Mouse (Mus musculus) hindbrain, embryonic 10.5 days (tissue): ENCODE measurements at regions not wholly inside any gene's neighbourhood (a gene's known extent, or its start where the extent isn't known, plus 50 kb on each side); places are given as distances from the start of the nearest gene placed in this dataset.

Experiments
- DNase-seq: peaks from one replicate; pipeline ENCODE4 v3.0.0-alpha.2; 2017; ENCODE audit warnings: low spot score
- H3K27ac ChIP-seq: fragments of 300-500 bp; sonication (generic); 2 replicates; pipeline ENCODE4 v1.5.1; 2016; ENCODE audit warnings: mild to moderate bottlenecking, moderate library complexity
- H3K27me3 ChIP-seq: fragments of 300-500 bp; sonication (generic); 2 replicates; pipeline ENCODE4 v1.6.1; 2016; ENCODE audit warnings: mild to moderate bottlenecking; ENCODE audit not compliant: poor library complexity, insufficient read depth, severe bottlenecking
- H3K36me3 ChIP-seq: fragments of 300-500 bp; sonication (generic); 2 replicates; pipeline ENCODE4 v1.6.1; 2016; ENCODE audit warnings: mild to moderate bottlenecking, moderate library complexity
- H3K4me1 ChIP-seq: fragments of 300-500 bp; sonication (generic); replicated peaks from 2 replicates; pipeline ENCODE4 v1.6.1; 2016; ENCODE audit warnings: mild to moderate bottlenecking
- H3K4me3 ChIP-seq: fragments of 300-500 bp; sonication (generic); 2 replicates; pipeline ENCODE4 v1.5.1; 2016; ENCODE audit warnings: mild to moderate bottlenecking, moderate library complexity
- H3K9me3 ChIP-seq: fragments of 300-500 bp; sonication (generic); 2 replicates; pipeline ENCODE4 v1.6.1; 2016; ENCODE audit warnings: mild to moderate bottlenecking, moderate library complexity
- WGBS: fragments of 180-500 bp; shearing (Covaris S2); methylation state at CpG from one replicate; pipeline ENCODE4 v1.1.7; 2016; 5-methylcytosine and 5-hydroxymethylcytosine counted together

DNA sequence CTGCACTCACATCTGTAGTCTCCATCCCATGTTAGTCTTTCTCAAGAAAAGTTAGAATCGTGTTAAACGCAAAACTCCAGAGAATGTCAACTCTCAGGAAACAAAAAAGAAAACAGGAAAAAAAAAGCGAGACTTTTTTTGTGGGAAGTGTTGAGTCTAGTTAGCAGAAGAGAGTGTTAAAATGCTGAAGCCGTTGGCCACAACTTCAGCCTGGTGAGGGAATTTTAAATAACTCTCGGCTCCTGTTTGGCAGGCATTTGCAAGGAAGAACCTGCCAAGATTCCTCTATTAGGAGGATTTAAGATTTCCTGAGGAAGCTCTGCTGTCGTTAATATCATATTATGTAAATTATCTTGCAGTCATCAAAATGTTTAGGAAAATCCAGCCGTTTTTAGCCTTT, 224.9 kb upstream of the Fam98a start:
- WGBS = 90% methylated on average over 7 of the region's 7 CpGs
- H3K27ac ChIP-seq = no peak overlapping the region
- no peaks in the 10 kb centered on the region for H3K9me3 ChIP-seq
- no peaks in the 10 kb centered on the region for H3K36me3 ChIP-seq
- H3K4me1 ChIP-seq = no peaks in the 10 kb centered on the region
- no peaks in the 10 kb centered on the region for H3K27me3 ChIP-seq
- no peak for DNase-seq
- no peak overlapping the region for H3K4me3 ChIP-seq

DNA sequence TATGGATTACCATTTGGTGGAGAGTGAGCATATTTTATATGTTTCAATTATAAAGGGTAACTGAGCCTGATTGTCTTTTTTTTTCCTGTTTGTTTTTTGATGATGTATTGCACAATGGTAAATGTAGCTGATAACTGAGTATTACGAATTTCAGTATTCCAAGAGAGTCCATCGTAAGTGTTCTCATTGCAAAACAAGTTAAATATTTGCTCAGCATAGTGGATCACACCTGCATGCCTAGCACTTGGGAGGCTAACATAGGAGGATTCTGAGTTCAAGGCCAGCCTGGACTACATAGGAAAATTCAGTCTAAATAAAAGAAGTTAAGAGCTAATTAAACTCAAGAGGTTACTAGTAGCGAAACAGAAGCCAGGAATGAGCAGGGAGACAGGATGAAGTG, 223.8 kb upstream of the Fam98a start:
- Histone ChIP-seq H3K36me3 (no peaks in the 10 kb centered on the region), H3K4me1 (no peaks in the 10 kb centered on the region), H3K27ac (no peak overlapping the region), H3K27me3 (no peaks in the 10 kb centered on the region), H3K4me3 (no peak overlapping the region), H3K9me3 (no peaks in the 10 kb centered on the region)
- DNase-seq = no peak
- 89% methylated on average over 3 of the region's 3 CpGs for WGBS

DNA sequence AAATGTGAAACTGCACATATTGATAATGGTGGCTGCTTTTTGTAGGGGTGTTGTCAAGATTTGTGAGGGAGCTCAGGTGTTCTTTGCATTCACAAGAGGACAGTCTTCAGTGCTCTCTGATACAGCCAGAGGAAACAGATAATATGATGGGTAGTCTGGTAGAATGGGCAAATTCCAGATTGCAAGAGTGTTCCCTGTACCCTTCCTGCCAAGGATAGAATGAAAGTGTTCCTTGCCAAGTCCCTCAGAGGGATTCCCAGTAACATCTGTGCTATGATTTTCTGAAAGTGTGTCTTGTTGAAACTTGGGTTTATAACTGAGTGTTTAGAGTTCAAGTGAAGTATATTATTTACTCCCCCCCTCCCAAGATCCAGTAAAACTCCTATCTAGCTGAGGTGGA, 221.1 kb upstream of the Fam98a start:
- H3K9me3 ChIP-seq = peaks cover 4% of the 10 kb centered on the region; the same call in 1 of the 2 replicates
- no peaks in the 10 kb centered on the region for H3K36me3 ChIP-seq
- no peak for DNase-seq
- no peaks in the 10 kb centered on the region for H3K4me1 ChIP-seq
- H3K4me3 ChIP-seq = no peak overlapping the region
- H3K27ac ChIP-seq = no peak overlapping the region
- H3K27me3 ChIP-seq = no peaks in the 10 kb centered on the region

GRCm38 (mm10) chr17:75768654-75769053, 216.9 kb upstream of the Fam98a start:
- 85% methylated on average over 6 of the region's 6 CpGs for WGBS
- Histone ChIP-seq H3K9me3 (peaks cover 4% of the 10 kb centered on the region; the same call in 1 of the 2 replicates), H3K4me3 (no peak overlapping the region), H3K27ac (no peak overlapping the region), H3K36me3 (no peaks in the 10 kb centered on the region), H3K4me1 (no peaks in the 10 kb centered on the region), H3K27me3 (no peaks in the 10 kb centered on the region)
- DNase-seq = no peak

- DNase-seq = no peak
- 87% methylated on average over 2 of the region's 2 CpGs for WGBS
- Histone ChIP-seq H3K27ac (no peak overlapping the region), H3K36me3 (no peaks in the 10 kb centered on the region), H3K27me3 (no peaks in the 10 kb centered on the region), H3K4me1 (no peaks in the 10 kb centered on the region), H3K4me3 (no peak overlapping the region), H3K9me3 (peaks cover under 1% of the 10 kb centered on the region; the same call in 1 of the 2 replicates)
Observed at GRCm38 (mm10) chr17:75763391-75763790, 211.6 kb upstream of the Fam98a start.

GRCm38 (mm10) chr17:75756487-75756886, 204.7 kb upstream of the Fam98a start:
- Histone ChIP-seq H3K27me3 (no peaks in the 10 kb centered on the region), H3K4me1 (no peaks in the 10 kb centered on the region), H3K9me3 (peaks cover 8% of the 10 kb centered on the region; the same call in 1 of the 2 replicates), H3K27ac (no peak overlapping the region), H3K36me3 (no peaks in the 10 kb centered on the region), H3K4me3 (no peak overlapping the region)
- DNase-seq = no peak
- 94% methylated on average over 5 of the region's 5 CpGs for WGBS

DNA sequence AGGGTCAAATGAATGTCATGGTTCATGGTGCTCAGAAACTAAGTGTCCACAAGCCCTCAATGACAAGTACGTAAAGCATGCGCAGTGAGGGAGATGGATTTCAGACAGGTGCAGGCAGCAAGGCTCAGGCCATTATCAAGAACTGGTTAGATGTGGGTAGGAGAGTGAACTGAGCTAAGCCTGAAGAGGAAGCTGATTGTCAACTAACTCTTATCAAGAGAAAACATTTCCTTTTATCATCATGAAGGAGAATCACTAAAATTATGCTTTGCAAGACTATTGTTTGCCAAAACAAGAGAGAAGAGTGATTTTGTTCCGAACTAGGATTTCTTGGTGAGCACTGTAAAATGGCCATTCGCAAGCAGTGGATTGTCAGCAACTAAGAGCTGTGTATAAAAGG, 164.7 kb upstream of the Fam98a start:
- Histone ChIP-seq H3K36me3 (no peaks in the 10 kb centered on the region), H3K4me3 (no peak overlapping the region), H3K27ac (no peak overlapping the region), H3K9me3 (no peaks in the 10 kb centered on the region), H3K4me1 (no peaks in the 10 kb centered on the region), H3K27me3 (no peaks in the 10 kb centered on the region)
- no peak for DNase-seq
- 93% methylated on average over 4 of the region's 4 CpGs for WGBS

DNA sequence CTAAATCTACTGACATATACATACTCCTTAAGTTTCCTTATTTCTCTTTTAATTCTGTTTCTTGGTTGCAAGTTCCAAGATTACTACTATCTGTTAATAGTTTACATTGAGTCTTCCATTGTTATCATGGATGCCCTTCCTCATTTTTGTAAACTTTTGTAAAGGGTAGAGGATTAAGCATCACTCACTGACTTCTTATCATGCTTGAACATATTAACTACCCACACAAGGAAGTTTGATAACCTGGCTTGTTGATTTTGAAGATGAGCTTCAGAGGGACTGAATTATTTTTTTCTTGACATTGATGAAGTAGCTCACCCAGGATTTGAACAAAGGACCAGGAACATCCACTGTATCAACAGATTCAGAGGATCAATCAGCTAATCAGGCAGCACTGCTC, 162.8 kb upstream of the Fam98a start:
- no peak for DNase-seq
- Histone ChIP-seq H3K9me3 (no peaks in the 10 kb centered on the region), H3K27me3 (no peaks in the 10 kb centered on the region), H3K4me3 (no peak overlapping the region), H3K27ac (no peak overlapping the region), H3K36me3 (no peaks in the 10 kb centered on the region), H3K4me1 (no peaks in the 10 kb centered on the region)

DNA sequence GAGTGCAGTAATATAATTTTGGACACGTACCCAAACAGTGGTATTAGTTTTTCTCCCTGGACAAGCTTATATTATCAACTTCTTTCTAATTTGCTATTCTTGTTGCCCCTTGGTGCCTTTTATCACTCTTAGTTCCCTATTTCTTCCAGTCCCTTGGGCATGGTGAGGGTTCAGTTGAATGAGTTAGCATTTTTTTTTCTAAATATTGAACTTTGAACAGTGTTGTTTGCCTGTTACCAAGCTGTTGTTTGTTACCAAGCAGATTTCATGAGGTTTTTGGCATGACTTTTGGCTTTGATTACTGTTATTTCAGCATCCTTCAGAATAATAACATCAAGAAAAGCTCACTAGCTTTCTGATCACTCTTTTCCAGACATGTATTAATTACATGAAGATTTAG, 162.3 kb upstream of the Fam98a start:
- Histone ChIP-seq H3K36me3 (no peaks in the 10 kb centered on the region), H3K9me3 (no peaks in the 10 kb centered on the region), H3K4me1 (no peaks in the 10 kb centered on the region), H3K4me3 (no peak overlapping the region), H3K27ac (no peak overlapping the region), H3K27me3 (no peaks in the 10 kb centered on the region)
- DNase-seq = no peak
- WGBS = 86% methylated on average over 1 of the region's 1 CpGs

DNA sequence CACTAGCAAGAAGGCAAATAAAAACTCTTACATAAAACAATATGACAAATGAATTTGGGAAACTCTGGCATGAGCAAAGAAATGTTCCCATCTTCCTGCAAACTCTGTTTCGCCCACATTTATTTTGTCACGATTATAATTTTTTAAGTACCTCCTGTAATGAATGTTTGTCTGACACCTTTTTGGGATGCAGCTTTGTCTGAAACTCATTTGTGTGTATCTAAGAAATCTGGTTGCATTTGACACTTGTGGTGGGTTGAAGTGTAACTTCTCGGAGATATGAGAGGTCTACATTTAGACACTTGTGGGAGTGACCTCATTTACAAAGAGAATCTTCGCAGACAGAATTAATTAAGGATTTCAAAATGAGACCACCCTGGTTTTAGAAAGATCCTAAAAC, 155.9 kb upstream of the Fam98a start:
- DNase-seq = no peak
- H3K9me3 ChIP-seq = no peaks in the 10 kb centered on the region
- H3K36me3 ChIP-seq = no peaks in the 10 kb centered on the region
- H3K4me3 ChIP-seq = no peak overlapping the region
- 93% methylated on average over 4 of the region's 4 CpGs for WGBS
- H3K4me1 ChIP-seq = no peaks in the 10 kb centered on the region
- no peak overlapping the region for H3K27ac ChIP-seq
- no peaks in the 10 kb centered on the region for H3K27me3 ChIP-seq

DNA sequence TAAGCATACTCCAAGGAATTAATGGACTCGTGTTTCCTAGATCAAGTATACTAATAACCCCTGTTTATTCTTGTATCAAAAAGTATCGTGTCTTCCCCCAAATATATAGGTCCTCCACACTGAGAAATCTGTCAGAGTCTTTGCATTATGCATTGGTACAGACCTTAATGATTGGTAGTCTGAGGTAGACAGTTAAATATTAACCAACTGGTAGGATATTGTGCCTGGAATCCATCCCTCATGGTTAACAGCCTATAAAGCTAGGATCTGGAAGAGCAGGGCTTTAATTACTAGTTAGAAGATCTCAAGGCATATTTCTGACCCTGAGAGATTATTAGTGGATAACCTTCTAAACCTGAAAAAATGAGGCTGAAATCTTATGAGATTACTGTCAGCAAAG, 153.6 kb upstream of the Fam98a start:
- no peak overlapping the region for H3K27ac ChIP-seq
- no peak for DNase-seq
- 90% methylated on average over 2 of the region's 2 CpGs for WGBS
- no peak overlapping the region for H3K4me3 ChIP-seq
- no peaks in the 10 kb centered on the region for H3K9me3 ChIP-seq
- no peaks in the 10 kb centered on the region for H3K4me1 ChIP-seq
- H3K36me3 ChIP-seq = no peaks in the 10 kb centered on the region
- no peaks in the 10 kb centered on the region for H3K27me3 ChIP-seq

GRCm38 (mm10) chr17:75703865-75704264, 152.1 kb upstream of the Fam98a start:
- Histone ChIP-seq H3K27ac (no peak overlapping the region), H3K9me3 (no peaks in the 10 kb centered on the region), H3K4me1 (no peaks in the 10 kb centered on the region), H3K36me3 (no peaks in the 10 kb centered on the region), H3K4me3 (no peak overlapping the region), H3K27me3 (no peaks in the 10 kb centered on the region)
- WGBS = 71% methylated on average over 8 of the region's 8 CpGs
- peak; percentile 4 for DNase-seq

GRCm38 (mm10) chr17:75696729-75697103, 145.0 kb upstream of the Fam98a start:
- DNase-seq = no peak
- no peaks in the 10 kb centered on the region for H3K36me3 ChIP-seq
- H3K27ac ChIP-seq = no peak overlapping the region
- no peaks in the 10 kb centered on the region for H3K9me3 ChIP-seq
- 91% methylated on average over 3 of the region's 3 CpGs for WGBS
- no peaks in the 10 kb centered on the region for H3K27me3 ChIP-seq
- H3K4me3 ChIP-seq = no peak overlapping the region
- H3K4me1 ChIP-seq = no peaks in the 10 kb centered on the region

DNA sequence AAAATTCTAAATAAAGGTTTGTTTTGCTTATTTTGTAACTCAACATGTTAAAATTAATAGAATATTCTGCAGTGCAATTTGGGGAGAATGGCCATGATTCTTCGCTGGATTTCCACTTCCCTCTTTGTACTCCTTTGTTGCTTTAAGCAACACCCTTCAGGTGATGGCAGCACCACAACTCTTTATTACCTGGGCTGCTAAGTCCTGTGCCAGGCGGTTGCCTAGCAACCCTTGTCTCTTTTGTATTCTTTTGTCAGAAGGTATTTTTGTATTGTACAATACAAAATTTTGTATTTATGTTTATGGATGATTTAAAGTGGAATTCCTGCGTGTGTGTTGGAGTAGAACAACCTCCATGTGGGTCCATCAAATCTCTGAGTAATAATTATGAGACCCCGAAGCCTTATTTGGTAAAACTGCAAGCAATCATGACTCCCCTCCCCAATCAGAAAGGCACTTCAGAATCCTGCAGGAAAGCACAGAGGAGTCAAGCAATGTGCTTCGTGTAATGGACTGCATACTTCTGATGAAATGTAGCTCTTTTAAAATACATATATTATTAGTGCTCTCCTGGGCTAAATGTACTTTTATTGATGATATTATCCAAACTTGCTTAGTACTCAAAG, 144.5 kb upstream of the Fam98a start:
- H3K4me3 ChIP-seq = no peak overlapping the region
- H3K9me3 ChIP-seq = no peaks in the 10 kb centered on the region
- no peaks in the 10 kb centered on the region for H3K27me3 ChIP-seq
- WGBS = 74% methylated on average over 5 of the region's 5 CpGs
- H3K27ac ChIP-seq = no peak overlapping the region
- H3K36me3 ChIP-seq = no peaks in the 10 kb centered on the region
- no peaks in the 10 kb centered on the region for H3K4me1 ChIP-seq
- DNase-seq = no peak
